Mouse (Mus musculus) brain, adult 2 months (tissue): ENCODE measurements around the gene Parg.

ENCODE experiments used
- DNase-seq: peaks from one replicate; pipeline ENCODE4 v3.0.0; 2011; ENCODE audit warnings: low read depth, low spot score

Parg gene

GRCm38 (mm10) chr14:32321732-32322685, 120.3 kb downstream of the Parg start, which contains the start of gene Ogdhl:
Gene Ogdhl (plus strand): TSS chr14:32322019.
- DNase-seq = peak; percentile 88

GRCm38 (mm10) chr14:32323221-32323620, 121.5 kb downstream of the Parg start:
- DNase-seq = no peak

DNA sequence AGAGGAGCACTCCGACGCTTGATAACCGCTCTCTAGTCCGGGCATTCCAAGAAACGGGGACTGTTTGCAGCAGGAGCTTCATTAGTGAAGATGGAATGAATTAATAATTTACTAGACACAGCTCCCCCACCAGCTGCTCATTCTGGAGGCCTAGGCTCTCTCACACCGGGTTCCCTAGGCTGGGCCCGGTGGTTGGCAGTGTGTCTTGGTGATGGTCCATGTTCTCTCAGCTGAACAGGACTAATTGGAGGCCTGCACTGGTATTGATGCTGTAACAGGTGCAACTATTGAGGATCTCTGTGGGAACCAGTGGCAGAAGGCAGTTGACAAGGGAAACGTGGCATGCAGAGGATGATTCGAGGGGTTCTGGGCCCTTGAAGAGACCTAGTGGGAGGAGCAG, 125.6 kb downstream of the Parg start:
- peak; percentile 27 for DNase-seq

DNA sequence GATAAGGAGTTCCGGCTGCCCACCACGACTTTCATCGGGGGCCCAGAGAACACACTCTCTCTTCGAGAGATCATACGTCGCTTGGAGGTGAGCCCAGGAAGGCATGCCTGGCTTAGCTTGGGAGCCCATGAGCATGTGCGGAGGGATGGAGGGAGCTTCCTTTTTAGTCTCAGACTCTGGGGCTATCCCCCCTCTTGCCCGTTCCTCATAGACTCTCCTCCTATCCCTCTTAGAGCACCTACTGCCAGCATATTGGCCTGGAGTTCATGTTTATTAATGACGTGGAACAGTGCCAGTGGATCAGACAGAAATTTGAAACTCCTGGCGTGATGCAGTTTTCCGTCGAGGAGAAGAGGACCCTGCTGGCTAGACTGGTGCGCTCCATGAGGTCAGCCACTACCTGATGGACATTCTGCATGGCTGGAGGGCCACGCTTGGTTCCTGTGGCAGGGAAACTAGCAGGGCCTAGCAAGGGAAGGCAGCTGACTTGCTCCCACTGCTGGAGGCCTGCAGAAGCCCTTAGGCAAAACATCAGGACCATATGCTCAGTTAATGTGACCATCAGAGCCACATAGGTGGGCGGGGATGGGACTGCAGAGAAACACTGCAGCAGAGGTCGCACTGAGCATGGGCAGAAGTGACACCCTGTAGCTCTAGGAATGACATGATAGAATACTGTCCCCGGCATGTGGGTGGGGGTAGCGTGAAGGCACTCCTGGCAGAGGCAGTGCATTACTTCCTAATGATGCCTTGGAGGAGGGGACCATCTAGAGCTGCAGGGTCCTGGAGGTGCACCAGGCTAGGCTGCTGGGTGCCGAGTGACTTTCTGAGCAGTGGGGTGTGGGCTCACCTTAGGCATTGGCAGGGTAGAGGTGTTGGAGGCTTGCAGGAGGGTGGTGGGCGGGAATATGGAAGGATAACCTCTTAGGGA, 131.0 kb downstream of the Parg start:
- no peak for DNase-seq

GRCm38 (mm10) chr14:32336021-32336420, 134.3 kb downstream of the Parg start:
- DNase-seq = peak; percentile 61

- peak; percentile 93 for DNase-seq
Measured at GRCm38 (mm10) chr14:32336547-32336946, 134.8 kb downstream of the Parg start.

GRCm38 (mm10) chr14:32341823-32342222, 140.1 kb downstream of the Parg start:
- no peak for DNase-seq

DNA sequence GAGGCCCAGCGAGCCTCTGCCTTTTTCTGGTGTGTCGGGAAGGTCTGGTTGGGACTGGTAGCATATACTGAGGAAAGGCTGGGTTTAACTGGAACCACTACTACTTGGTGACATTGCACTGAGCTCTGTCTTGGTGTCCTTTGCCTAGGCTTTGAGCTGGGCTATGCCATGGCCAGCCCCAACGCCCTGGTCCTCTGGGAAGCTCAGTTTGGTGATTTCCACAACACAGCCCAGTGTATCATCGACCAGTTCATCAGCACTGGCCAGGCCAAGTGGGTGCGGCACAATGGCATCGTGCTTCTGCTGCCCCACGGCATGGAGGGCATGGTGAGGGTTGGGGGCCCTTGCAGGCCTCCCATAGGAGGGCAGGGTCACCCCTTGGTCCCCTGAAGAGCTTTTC, 142.4 kb downstream of the Parg start:
- DNase-seq = no peak

DNA sequence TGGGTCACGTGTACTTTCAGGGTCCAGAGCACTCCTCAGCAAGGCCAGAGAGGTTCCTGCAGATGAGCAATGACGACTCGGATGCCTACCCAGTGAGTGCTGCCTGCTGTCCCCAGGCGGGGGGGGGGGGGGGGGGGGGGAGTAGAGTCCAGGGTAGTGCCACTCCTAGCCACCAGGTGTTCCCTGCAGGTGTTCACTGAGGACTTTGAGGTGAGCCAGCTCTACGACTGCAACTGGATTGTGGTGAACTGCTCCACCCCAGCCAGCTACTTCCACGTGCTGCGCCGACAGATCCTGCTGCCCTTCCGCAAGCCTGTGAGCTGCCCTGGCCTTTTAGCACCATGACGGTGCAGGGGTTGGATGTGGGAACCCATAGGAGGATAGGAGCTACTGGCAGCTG, 142.9 kb downstream of the Parg start:
- no peak for DNase-seq
